In the genomic region with DNA sequence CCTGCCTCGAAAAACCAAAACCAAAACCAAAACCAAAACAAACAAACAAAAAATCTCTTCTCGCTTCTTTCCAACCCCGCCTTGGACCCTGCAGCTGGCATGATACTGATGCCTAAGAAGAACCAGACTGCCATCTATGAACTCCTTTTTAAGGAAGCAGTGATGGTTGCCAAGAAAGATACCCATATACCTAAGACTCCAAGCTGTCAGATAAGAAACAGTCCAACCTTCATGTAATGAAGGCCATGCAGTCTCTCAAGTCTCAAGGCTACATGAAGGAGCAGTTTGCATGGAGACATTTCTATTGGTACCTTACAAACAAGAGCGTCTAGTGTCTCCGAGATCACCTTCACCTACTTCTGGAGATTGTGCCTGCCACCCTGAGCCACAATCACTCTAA, we compare ENCODE assay signal across 25 mouse cellular contexts. TPM values are rescaled to one million over a fixed set of nuclear protein-coding genes. Genes with fewer than 3 reads are reported as not detected.
DNase-seq lines count a peak whose midpoint lies in the region; TF ChIP-seq lines count a peak whose summit lies in the region.
"Had no signal": no experiment of that assay in that cellular context is flagged by ENCODE, and none has a peak within 500 bp of the region (broad histone marks: within the 10 kb centered on the region; RNA-seq: fewer than 3 reads in every experiment).

No protein-coding gene starts in this region.

- 60% methylated on average over 5 of the region's 5 CpGs for WGBS in small intestine, adult 2 months

- no peak for DNase-seq in CH12.LX (ENCODE audit: extremely low read depth)
- DNase-seq in cerebellum, adult 9-10 months = no peak
- no peak for DNase-seq in left cerebral cortex, adult 11 months (ENCODE audit: low spot score)
- DNase-seq in left cerebral cortex, adult 18-20 months (ENCODE audit: low spot score in 2 of 2) = no peak
- DNase-seq: adrenal gland, adult 2 months; adrenal gland, postnatal 10 days; adrenal gland, postnatal 25 days; B cell, adult 2 months; cerebellum, adult 11 months; cerebellum, adult 18-20 months; cerebellum, adult 8-10 months; cerebellum, postnatal 10 days; cerebellum, postnatal 25 days; forebrain, postnatal 0 days had no signal

- peaks cover 72% of the 10 kb centered on the region for H3K79me2 ChIP-seq in CH12.LX (replicated peaks; ENCODE audit: control insufficient read depth, extremely low read depth, insufficient read depth, poor library complexity, severe bottlenecking)

- H3K4me1 ChIP-seq in CH12.LX (ENCODE audit: control insufficient read depth in 1 of 2, insufficient read depth in 2 of 2) = peaks cover 13 to 87% of the 10 kb centered on the region in 2 experiments
- peaks cover 2% of the 10 kb centered on the region; the same call in 1 of the 2 replicates for H3K4me1 ChIP-seq in small intestine, adult 2 months (ENCODE audit: control insufficient read depth, insufficient read depth, insufficient read length, low read length)
- H3K4me1 ChIP-seq: embryonic facial prominence, embryonic 10.5 days; embryonic facial prominence, embryonic 12.5 days; forebrain, embryonic 15.5 days had no signal

- no peaks in the 10 kb centered on the region for H3K9me3 ChIP-seq in CH12.LX (replicated peaks; ENCODE audit: low read length)
- H3K9me3 ChIP-seq: embryonic facial prominence, embryonic 10.5 days; embryonic facial prominence, embryonic 12.5 days; forebrain, embryonic 13.5 days; forebrain, embryonic 15.5 days had no signal

- TF ChIP-seq POLR2A in CH12.LX (IDR thresholded peaks at IDR 0.05; ENCODE audit: low read depth, low read length) = 0 out of 2 replicates have a peak, but pooled peaks have one; percentile 9
- no peak for TF ChIP-seq POLR2A in small intestine, adult 2 months (IDR thresholded peaks at IDR 0.05; ENCODE audit: low read depth, low read length)

- no peak for TF ChIP-seq CTCF in CH12.LX (conservative IDR thresholded peaks at IDR 0.05 in 1 of 2, IDR thresholded peaks at IDR 0.05 in 1 of 2; ENCODE audit: low read depth in 2 of 2, low read length in 2 of 2)
- no peak for TF ChIP-seq CTCF in small intestine, adult 2 months (IDR thresholded peaks at IDR 0.05; ENCODE audit: extremely low read depth, insufficient read length, insufficient replicate concordance, low read depth, low read length)

- in situ Hi-C loops in CH12.LX (cut with MboI; ENCODE audit: low pct_ligation_motif_present, low pct_unique_long_range_greater_than_20kb, low sequenced_read_pairs) = no loop called here

- no peak overlapping the region for H3K4me3 ChIP-seq in CH12.LX (replicated peaks in 1 of 3; ENCODE audit: low read depth in 2 of 3, low read length in 2 of 3, poor library complexity in 1 of 3)
- no peak overlapping the region for H3K4me3 ChIP-seq in small intestine, adult 2 months (ENCODE audit: low read depth, low read length)
- H3K4me3 ChIP-seq: embryonic facial prominence, embryonic 10.5 days; embryonic facial prominence, embryonic 12.5 days; forebrain, embryonic 13.5 days; forebrain, embryonic 15.5 days had no signal

- H3K4me2 ChIP-seq in CH12.LX (ENCODE audit: insufficient read depth, low read depth, poor library complexity, severe bottlenecking) = peak overlapping the region; percentile 9
- H3K4me2 ChIP-seq: embryonic facial prominence, embryonic 12.5 days; forebrain, embryonic 13.5 days; forebrain, embryonic 15.5 days had no signal

- no peak overlapping the region for H3K9ac ChIP-seq in CH12.LX (ENCODE audit: insufficient read depth, low read depth)
- H3K9ac ChIP-seq: embryonic facial prominence, embryonic 12.5 days; forebrain, embryonic 13.5 days; forebrain, embryonic 15.5 days; forebrain, postnatal 0 days had no signal

- H3K27ac ChIP-seq in CH12.LX (ENCODE audit: insufficient read depth, low read depth) = peak overlapping the region; percentile 43
- H3K27ac ChIP-seq in small intestine, adult 2 months (ENCODE audit: insufficient read depth, low read depth, low read length) = peak overlapping the region; percentile 9; the same call in 1 of the 2 replicates
- H3K27ac ChIP-seq: embryonic facial prominence, embryonic 10.5 days; embryonic facial prominence, embryonic 12.5 days; forebrain, embryonic 13.5 days; forebrain, embryonic 15.5 days had no signal

- TF ChIP-seq RAD21 in CH12.LX (IDR thresholded peaks at IDR 0.05; ENCODE audit: low read depth, low read length) = no peak

- dilution Hi-C loops in CH12.LX (cut with MboI; ENCODE audit: extremely low pct_ligation_motif_present, extremely low pct_unique_long_range_greater_than_20kb, low sequenced_read_pairs) = no loop called here

- H3K27me3 ChIP-seq in CH12.LX (replicated peaks) = no peaks in the 10 kb centered on the region
- H3K27me3 ChIP-seq in small intestine, adult 2 months (ENCODE audit: control insufficient read depth, insufficient read depth, low read length) = no peaks in the 10 kb centered on the region
- H3K27me3 ChIP-seq: embryonic facial prominence, embryonic 12.5 days; forebrain, embryonic 13.5 days; forebrain, embryonic 15.5 days had no signal

- 0 out of 2 replicates have a peak, but pooled peaks have one; percentile 17 for TF ChIP-seq EP300 in CH12.LX (IDR thresholded peaks at IDR 0.05; ENCODE audit: low read length)

- peaks cover 32 to 72% of the 10 kb centered on the region in 2 experiments for H3K36me3 ChIP-seq in CH12.LX (replicated peaks in 1 of 2; ENCODE audit: control insufficient read depth in 1 of 2, insufficient read depth in 1 of 2, low read length in 1 of 2)
- H3K36me3 ChIP-seq in small intestine, adult 2 months (ENCODE audit: control insufficient read depth, insufficient read depth, low read length) = peaks cover 26% of the 10 kb centered on the region

TF ChIP-seq in CH12.LX, 34 proteins besides CTCF, POLR2A, EP300 and RAD21:
- TF ChIP-seq TBP (conservative IDR thresholded peaks at IDR 0.05; ENCODE audit: low read depth, low read length) = no peak
- TF ChIP-seq MAX (IDR thresholded peaks at IDR 0.05; ENCODE audit: low read length) = 0 out of 2 replicates have a peak, but pooled peaks have one; percentile 28
- TF ChIP-seq SIN3A (IDR thresholded peaks at IDR 0.05; ENCODE audit: low read length) = peak; percentile 60; the same call in 1 of the 2 replicates
- no peak for TF ChIP-seq NELFE (IDR thresholded peaks at IDR 0.05; ENCODE audit: low read depth, low read length)
- 0 out of 2 replicates have a peak, but pooled peaks have one; percentile 45 for TF ChIP-seq POLR2AphosphoS2 (IDR thresholded peaks at IDR 0.05; ENCODE audit: low read depth, low read length)
- TF ChIP-seq NRF1 (IDR thresholded peaks at IDR 0.05; ENCODE audit: low read depth, low read length) = no peak
- no peak for TF ChIP-seq CHD2 (IDR thresholded peaks at IDR 0.05; ENCODE audit: low read length)
- peak; percentile 22; the same call in 1 of the 2 replicates for TF ChIP-seq TCF12 (IDR thresholded peaks at IDR 0.05; ENCODE audit: low read depth, low read length)

RNA-seq across cellular contexts. Expression of a gene that starts 14.7 kb away (rescaled TPM):
- total RNA-seq in CH12.LX (2012; rRNA removed) (32.4 and 39.2 TPM in 2 replicates), CH12.LX (2014; rRNA removed) (90.8 and 102 TPM in 2 replicates)
- 75.2 and 85.0 TPM in 2 replicates for polyA plus RNA-seq in CH12.LX (2012; ENCODE audit: insufficient read length, low read depth)
- 2.7 and 5.1 TPM in 2 replicates for polyA plus RNA-seq in small intestine, adult 2 months (2012; rRNA removed)
- 10 to 100 TPM; 50.2 to 56.0 TPM for total RNA-seq in left cerebral cortex, adult 18-20 months (2021)

RNA-seq across cellular contexts. Expression of a gene that starts 34.4 kb away (rescaled TPM):
- not detected in 2 replicates for total RNA-seq in CH12.LX (2012; rRNA removed)
- total RNA-seq in CH12.LX (2014; rRNA removed) = not detected in 2 replicates
- polyA plus RNA-seq in CH12.LX (2012; ENCODE audit: insufficient read length, low read depth) = not detected in 2 replicates
- 3.4 and 19.7 TPM in 2 replicates for polyA plus RNA-seq in small intestine, adult 2 months (2012; rRNA removed)
- total RNA-seq in left cerebral cortex, adult 18-20 months (2021) = not detected
- total RNA-seq: adrenal gland, adult 2 months; adrenal gland, postnatal 10 days; adrenal gland, postnatal 25 days; adrenal gland, postnatal 4 days; forebrain, postnatal 0 days; MEL had no signal
- polyA plus RNA-seq: adrenal gland, adult 2 months; brain, embryonic 14.5 days; cortical plate, adult 2 months; embryonic facial prominence, embryonic 10.5 days; embryonic facial prominence, embryonic 12.5 days; embryonic facial prominence, embryonic 14.5 days; forebrain, embryonic 11.5 days; forebrain, embryonic 13.5 days; forebrain, embryonic 15.5 days; forebrain, postnatal 0 days had no signal
